Mouse (Mus musculus): ENCODE data around the gene Nol11. TPM values are rescaled to one million over a fixed set of nuclear protein-coding genes. Genes with fewer than 3 reads are reported as not detected.
"Not testable (repeated sequence)": the region's sequence is repeated elsewhere in the genome, so short reads cannot be mapped to it uniquely, and the experiment has no call there.

The Nol11 gene
- total RNA-seq, 2 experiments from 2014 or later = 23.9 to 24.2 TPM

DNA sequence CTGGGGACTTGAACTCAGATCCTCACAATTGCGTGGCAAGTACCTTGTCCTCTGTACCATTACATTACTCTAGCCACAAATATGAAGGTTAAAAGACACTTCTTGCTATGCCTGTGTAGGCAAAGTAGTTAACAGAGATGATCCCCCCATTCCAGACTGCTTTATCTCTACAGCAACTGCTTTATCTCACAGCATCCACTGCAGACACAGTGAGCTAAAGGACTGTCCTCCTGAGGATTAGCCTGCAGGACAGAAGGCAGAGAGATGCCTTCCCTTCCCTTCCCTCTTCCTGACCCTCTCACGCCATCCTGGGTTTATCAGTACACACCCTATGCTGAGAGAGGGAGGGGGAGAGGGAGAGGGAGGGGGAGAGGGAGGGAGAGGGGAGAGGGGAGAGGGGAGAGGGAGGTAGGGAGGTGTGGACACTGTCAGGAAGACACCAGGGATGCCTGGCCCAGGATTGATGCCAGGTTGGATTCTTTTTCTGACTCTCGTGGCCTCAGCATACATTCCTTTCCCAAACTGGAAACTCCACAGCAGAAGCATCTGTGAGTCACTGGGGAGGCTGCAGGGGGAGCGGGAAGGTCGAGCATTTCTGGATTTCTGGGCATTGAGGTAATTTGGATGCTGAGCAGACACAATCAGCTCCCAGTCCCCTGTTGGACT is 32.1 kb downstream of the Nol11 start:
- peak; percentile 10 for DNase-seq

GRCm38 (mm10) chr11:107155292-107155691 is 33.9 kb downstream of the Nol11 start:
- DNase-seq = no peak

GRCm38 (mm10) chr11:107154431-107154830 is 34.8 kb downstream of the Nol11 start:
- no peak for DNase-seq

DNA sequence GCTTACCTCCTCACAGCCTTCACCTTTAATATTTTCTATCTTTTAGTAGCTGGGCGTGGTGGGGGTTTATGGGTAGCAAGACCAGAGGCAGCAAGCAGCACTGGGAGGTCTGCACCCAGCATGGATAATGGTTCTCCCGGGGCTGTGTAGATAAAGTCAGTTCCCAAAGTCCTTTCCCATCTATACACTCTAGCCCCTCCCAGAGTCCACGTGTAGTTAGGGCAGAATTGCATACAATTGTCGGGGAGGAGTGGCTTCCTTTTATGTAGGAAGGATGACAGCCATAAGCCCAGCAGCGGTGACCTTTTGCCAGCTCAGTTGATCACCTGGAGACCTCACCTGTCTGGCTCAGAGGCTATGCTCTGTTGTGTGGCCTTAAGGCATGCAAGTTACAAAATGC is 35.5 kb downstream of the Nol11 start:
- no peak for DNase-seq

GRCm38 (mm10) chr11:107151809-107152208 is 37.4 kb downstream of the Nol11 start:
- peak in 1 of 2 experiments; percentile 17 for DNase-seq

DNA sequence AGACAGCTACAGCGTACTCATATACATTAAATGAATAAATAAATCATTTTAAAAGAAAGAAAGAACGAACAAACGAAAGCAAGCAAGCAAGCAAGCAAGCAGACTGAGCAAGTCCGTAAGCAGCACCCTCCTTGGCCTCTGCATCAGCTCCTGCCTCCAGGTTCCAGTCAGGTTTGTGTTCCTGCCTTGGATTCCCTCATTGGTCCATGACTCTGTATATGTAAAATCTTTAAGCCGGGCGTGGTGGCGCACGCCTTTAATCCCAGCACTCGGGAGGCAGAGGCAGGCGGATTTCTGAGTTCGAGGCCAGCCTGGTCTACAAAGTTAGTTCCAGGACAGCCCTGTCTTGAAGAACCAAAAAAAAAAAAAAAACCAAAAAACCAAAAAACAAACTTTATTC is 45.2 kb downstream of the Nol11 start:
- DNase-seq = not testable (repeated sequence)

- DNase-seq = no peak
Observed at GRCm38 (mm10) chr11:107142382-107142781, 46.8 kb downstream of the Nol11 start.

- no peak for DNase-seq
Observed at GRCm38 (mm10) chr11:107140756-107141155, 48.4 kb downstream of the Nol11 start.

DNA sequence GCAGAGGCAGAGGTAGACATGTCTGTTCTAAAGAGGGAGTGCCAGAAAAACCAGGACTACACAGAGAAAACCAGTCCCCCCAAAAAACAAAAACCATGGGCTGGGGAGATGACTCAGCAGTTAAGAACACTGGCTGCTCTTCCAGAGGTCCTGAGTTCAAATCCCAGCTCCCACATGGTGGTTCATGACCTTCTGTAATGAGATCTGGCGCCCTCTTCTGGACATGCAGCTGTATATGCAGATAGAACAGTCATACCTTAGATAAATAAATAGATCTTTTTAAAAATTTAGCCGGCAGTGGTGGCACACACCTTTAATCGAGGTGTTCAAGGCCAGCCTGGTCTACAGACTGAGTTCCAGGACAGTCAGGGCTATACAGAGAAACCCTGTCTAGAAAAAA is 50.5 kb downstream of the Nol11 start:
- DNase-seq = peak in 1 of 2 experiments; percentile 47

- DNase-seq = no peak
Observed at GRCm38 (mm10) chr11:107137593-107137992, 51.6 kb downstream of the Nol11 start.

GRCm38 (mm10) chr11:107136458-107136857 is 52.7 kb downstream of the Nol11 start:
- DNase-seq = not testable (repeated sequence)

- DNase-seq = no peak
Observed at GRCm38 (mm10) chr11:107135741-107136140, 53.4 kb downstream of the Nol11 start.

DNA sequence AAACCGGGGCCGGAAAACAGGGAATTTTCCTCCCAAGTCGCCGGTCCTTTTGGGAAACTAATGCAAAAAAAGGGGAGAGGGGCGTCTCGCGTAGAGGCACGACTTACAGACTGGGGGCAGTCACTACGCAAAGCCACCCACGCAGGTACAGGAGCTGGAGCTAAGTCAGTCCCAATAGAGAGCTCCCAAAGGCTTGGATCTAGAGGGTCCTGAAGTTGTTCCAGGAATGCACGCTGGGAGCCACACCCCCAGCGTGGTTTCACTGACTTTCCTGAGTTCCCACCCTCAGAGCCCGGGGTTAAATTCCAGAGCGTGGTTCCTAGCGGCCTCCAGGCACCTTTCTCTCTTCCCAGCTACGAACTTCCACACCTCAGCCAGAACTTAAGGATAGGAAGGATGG is 56.8 kb downstream of the Nol11 start:
- peak; percentile 15 to 23 for DNase-seq

DNA sequence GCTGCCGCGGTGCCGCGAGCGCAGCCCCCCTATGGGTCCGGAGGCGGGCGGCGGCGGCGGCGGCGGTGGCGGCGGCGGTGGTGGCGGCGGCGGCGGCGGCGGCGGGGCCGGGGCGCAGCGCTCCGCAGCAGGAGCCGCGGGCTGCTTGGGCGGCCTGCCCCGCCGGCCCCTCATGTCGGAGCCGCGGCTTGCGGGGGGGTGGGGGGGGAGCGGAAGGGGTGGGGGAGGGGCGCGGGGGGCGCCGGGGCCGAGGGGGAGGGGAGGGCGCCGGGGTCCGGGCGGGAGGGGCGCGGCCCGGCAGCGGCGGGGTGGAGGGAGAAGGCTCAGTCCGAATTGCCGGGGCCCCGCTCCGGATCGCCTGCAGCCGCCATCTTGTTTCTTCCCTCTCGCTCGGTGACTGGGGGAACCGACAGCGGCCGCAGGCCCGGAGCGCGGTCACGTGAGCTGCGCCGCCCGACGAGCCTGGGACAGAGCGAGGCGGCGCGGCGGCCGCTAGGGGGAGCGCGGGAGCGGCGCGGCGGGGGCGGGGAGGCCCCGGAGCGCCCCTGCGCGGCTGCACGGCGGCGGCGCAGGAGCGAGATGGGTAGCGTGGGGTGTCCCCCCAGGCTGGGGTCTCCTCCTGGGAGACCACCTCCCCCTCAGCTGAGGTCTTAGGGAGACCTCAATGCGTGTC is 57.3 kb downstream of the Nol11 start, which contains the start of gene Bptf:
TSS of gene Bptf (minus strand) at position 379 of the 673 bp plus-strand sequence.
- peak; percentile 93 to 96 for DNase-seq

- DNase-seq = peak; percentile 69 to 84
Observed at GRCm38 (mm10) chr11:107130879-107131748, 58.1 kb downstream of the Nol11 start.

DNA sequence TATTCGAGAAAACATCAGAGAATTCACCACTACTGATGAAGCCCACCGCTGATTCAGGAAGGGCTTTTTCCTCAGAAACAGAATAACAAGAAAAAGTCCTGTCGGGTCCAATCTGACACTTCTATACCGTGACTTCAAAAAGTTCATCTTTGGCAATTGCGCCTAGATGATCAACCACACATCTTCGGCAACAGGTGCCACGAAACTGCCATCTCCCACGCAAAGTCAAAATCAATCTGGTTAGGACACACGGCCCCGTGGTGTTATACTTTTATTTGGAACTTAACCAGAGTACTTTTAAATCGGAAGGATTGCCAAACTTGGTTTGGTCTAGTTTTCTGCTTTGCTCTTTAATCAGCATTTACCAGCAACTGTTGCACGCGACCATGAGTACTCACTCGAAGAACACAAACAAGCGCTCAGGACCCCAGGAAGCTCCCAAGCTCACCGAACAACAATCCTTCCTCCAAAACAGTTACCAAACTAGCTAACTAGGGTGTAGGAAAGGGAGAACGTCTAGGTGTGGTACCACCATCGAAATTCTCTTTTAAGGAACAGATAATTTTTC is 58.9 kb downstream of the Nol11 start:
- DNase-seq = no peak

DNA sequence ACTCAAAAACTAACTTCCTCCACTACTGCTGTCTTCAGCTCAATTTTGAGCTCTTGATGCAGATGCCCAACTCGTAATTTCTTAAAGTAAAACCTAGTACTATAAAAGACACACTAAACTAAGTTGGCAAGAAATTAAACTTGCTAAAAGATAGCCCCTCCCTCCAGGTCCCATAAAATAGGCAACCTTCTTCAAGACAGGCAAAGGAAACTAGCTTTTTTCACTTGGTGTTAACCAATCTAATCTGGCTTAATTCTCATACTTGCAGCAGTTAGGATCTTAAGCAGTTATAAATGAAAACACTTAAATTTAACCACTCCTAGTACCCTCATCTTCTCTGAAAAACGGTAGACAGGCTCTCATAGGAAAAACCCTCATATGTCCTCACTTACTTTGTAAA is 59.5 kb downstream of the Nol11 start:
- DNase-seq = no peak

DNA sequence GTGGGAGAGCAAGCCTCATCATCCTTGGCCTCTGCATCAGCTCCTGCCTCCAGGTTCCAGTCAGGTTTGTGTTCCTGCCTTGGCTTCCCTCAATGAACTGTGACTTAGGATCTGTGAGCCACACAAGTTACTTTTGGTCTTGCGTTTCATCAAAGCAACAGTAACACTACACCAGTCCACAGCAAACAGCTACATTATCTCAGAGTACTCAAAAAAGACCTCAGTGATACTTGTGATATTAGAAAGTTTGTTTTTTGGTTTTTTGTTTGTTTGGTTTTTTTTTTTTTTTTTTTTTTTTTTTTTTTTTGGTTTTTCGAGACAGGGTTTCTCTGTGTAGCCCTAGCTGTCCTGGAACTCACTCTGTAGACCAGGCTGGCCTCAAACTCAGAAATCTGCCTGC is 62.5 kb downstream of the Nol11 start:
- not testable (repeated sequence) for DNase-seq

DNA sequence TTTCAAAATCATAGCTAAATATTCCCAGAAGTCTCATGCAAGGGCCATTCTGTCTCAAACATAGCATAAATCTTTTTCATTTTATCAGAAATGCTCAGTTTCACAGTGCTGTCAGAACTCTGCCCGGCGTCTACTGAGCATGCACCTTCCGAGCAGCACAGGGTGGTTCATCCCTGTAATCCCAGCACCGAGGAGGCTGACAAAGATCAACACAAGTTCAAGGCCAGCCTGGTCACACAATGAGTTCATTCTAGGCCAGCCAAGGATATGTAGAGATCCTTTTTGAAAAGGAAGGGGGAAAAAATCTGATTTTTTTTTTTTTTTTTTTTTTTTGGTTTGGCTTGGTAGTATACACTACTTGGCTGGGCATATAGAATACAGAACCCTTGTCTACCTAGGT is 64.2 kb downstream of the Nol11 start:
- DNase-seq = peak; percentile 37 to 38

DNA sequence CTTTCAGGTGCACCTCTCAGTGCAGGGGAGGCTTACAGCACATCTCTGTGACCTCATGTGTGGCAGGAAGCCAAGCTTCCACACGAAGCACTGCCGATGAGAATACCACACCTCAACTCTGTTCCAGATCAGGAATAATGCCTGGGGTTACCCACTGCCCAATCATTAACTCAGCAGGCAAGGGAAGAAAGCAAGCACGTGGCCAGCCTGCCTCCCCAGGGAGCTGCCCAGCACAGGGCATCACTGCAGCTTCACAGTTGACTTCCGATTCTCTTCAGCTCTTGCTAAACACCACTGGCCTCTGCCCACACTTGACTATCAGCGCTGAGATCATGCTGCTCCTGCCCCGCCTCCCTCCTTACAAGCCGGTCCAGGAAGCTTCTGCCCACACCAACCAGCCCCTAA is 64.9 kb downstream of the Nol11 start:
- DNase-seq = peak; percentile 78 to 80

- peak in 1 of 2 experiments; percentile 40 for DNase-seq
Observed at GRCm38 (mm10) chr11:107117789-107118188, 71.4 kb downstream of the Nol11 start.

Measured in adrenal gland, postnatal 36 days (tissue).